Mouse (Mus musculus): ENCODE results near the gene Map6.

Gene Map6

DNA sequence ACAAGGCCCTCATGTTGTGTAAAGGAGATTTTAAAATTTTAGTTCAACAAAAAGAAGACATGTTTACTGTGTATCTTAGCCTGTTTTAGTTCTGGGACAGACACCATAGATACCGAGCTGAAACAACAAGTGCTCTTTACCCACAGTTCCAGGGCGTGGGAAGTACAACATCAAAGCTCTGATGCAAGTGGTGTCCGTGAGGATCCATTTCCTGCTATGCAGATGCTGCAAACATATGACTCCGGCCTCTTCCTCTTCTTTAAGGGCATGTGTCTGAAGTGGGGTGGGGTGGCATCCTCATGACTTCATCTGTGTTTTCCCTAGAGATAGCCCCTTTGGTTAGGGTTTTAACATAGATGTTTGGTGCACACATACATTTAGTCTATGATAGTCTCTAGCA is 3.7 kb upstream of the Map6 start:
- DNase-seq (ENCODE audit: extremely low read depth, low read depth): no peak

DNA sequence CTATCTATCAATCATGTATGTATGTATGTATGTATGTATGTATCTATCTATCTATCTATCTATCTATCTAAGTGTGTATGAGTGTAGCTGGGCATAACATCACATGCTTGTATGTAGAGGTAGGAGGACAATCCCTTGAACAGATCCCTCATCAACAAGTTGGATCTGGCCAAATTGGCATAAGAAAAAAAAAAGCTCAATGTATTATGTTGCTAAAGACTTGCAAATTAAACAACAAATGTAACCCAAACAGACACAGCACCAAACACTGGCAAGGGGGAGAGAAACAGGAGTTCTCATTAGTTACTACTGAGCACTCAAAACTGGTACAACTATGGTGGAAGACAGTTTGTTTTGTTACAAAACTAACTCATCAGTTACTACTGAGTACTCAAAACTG is 2.6 kb upstream of the Map6 start:
- no peak for DNase-seq (ENCODE audit: extremely low read depth, low read depth)

DNA sequence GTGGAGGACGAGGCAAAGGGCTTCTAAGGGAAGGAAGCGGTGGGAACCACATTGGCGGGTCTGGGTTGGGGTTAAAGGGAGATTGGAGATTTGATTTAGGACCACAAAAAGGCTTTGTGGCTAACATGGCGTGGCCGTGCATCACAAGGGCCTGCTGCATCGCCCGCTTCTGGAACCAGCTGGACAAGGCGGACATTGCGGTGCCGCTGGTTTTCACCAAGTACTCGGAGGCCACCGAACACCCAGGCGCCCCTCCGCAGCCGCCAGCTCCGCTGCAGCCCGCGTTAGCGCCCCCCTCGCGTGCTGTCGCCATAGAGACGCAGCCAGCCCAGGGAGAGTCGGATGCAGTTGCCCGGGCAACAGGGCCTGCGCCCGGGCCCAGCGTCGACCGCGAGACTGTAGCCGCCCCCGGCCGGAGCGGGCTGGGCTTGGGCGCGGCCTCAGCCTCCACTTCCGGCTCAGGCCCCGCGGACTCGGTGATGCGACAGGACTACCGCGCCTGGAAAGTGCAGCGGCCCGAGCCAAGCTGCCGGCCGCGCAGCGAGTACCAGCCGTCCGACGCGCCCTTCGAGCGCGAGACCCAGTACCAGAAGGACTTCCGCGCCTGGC is 754 bp downstream of the Map6 start:
- DNase-seq (ENCODE audit: extremely low read depth, low read depth): no peak

DNA sequence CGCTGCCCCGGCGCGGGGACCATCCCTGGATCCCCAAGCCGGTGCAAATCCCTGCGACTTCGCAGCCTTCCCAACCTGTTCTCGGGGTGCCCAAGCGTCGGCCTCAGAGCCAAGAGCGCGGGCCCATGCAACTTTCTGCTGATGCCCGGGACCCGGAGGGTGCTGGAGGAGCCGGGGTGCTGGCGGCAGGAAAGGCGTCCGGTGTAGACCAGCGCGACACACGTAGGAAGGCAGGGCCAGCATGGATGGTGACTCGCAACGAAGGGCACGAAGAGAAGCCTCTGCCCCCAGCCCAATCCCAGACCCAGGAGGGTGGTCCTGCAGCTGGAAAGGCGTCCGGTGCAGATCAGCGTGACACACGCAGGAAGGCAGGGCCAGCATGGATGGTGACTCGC is 1.3 kb downstream of the Map6 start:
- DNase-seq (ENCODE audit: extremely low read depth, low read depth): no peak

DNA sequence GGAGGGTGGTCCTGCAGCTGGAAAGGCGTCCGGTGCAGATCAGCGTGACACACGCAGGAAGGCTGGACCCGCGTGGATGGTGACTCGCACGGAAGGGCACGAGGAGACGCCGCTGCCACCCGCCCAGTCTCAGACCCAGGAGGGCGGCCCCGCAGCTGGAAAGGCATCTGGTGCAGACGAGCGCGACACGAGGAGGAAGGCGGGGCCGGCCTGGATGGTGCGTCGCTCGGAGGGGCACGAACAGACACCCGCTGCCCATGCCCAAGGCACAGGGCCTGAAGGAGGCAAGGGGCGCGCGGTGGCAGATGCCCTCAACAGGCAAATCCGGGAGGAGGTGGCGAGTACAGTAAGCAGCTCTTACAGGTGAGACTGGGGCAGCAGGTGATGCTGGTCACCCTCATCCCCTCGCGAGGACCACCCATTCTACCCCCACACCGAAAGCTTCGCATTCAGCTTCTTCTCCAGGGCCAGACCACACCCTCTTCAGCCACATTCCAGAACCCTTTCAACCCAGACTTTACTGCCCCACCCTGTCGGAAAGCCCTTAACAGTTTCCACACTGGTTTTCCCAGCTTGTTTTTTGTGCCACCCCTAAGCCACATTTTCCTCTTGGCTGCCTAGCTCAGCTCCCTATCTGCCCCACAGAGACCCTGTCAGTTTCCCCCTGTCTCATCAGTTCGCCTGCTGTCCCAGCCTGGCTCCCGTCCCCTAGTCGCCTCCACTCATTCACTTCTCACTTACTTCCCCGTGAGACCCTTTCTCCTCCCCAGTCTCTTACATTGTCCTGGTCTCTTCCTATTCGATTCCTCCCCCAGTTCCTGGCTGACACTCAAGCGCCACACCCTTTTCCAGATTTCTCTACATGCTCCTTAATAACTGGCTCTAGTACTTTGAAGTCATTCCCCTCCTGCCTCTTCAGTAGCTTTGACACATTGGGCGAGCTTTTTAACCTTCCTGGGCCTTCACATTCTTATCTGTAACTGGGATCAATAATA is 2.0 kb downstream of the Map6 start:
- DNase-seq (ENCODE audit: extremely low read depth, low read depth): no peak

DNA sequence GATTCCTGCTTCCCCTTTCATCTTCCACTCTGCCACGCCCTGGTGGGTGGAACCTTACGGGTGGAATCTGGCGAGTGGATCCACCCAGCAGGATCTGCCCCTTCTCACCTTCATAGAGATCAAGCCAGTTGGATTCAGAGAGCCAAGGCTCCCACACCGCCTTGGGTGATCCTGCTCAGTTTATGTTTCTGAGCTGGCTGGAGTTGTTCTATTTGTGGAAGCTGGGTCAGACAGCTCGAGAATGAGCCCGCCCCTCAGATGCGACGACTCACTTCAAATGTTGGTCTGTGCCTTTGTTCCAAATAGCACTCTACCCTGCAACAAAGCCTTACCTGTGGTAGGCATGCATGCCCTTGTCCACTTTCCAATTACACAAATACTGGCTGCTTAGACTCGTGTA is 4.4 kb downstream of the Map6 start:
- no peak for DNase-seq (ENCODE audit: extremely low read depth, low read depth)

DNA sequence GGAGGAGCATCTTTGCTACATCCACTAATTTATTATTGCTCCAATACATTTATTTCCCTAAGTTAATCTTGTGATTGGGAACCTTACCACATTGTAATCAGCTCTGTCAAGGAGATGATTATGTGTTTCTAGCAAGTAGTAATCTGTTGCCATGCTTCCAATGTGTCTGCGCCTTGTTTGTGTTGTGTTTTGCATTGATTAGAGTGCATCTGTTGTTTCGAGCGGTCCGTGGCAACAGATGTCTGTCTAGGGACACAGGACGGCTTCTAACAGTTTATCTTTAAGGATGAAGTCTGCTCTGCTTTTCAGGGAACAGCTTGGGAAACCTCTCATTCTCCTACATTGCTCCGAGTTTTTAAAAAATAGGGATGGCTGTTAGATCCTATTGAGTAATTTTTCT is 7.9 kb downstream of the Map6 start:
- DNase-seq (ENCODE audit: extremely low read depth, low read depth): no peak

DNA sequence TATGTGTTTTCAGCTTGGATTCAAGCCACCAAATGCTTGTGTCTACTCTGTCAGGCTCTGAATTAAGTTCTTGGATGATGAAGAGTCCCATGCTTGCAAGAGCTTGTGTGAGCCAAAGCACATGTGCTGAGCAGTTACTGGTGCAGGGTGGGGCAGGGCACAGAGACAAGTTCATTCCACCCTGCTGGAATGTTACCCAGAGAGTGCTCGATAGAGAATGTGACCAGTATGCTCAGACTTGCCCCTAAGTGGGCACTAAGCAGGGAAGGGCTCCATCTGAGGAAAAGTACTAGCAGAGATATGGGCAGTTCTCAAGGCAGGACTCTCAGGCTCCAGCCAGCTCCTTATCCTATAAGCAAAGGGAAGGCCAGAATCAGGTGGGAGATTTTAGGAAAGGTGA is 9.4 kb downstream of the Map6 start:
- DNase-seq (ENCODE audit: extremely low read depth, low read depth): no peak

DNA sequence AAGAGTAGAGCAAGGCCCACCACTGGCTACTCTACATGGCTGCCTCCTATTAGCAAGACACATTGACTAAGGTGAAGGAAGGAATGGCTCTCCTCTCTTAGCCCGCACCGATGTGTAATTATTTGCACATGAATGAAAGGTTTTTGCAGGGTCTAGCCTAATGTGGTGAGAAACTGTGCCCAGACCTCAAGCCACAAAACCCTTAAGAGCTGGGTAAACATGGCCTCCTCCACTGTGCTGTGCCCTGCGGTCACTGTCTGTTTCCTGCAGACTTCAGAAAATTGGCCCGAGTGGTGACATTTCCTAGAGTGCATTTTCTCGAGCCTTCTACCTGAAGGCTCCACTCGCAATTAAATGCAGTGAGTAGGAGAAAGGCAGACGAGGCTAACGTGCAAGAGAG is 11.1 kb downstream of the Map6 start:
- DNase-seq (ENCODE audit: extremely low read depth, low read depth): no peak

DNA sequence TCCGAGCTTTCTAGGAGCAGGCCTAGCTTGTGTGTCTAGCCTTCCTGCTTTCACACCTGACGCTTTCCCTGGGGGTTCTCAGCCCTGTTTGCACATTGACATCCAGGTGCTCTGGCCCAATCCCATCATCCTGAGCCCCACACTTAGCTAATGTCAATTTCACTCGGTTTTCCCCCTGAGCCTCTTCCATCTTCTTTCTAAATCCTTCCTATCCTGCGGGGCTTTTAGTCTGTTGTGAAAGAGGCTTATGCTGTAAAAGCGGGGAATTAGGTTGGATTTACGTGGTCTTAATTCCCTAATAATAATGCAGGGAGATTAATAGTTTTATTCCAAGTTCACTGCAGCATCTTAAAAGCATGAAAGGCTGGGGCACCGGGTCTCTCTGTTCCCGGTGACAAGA is 12.3 kb downstream of the Map6 start:
- DNase-seq (ENCODE audit: extremely low read depth, low read depth): no peak

DNA sequence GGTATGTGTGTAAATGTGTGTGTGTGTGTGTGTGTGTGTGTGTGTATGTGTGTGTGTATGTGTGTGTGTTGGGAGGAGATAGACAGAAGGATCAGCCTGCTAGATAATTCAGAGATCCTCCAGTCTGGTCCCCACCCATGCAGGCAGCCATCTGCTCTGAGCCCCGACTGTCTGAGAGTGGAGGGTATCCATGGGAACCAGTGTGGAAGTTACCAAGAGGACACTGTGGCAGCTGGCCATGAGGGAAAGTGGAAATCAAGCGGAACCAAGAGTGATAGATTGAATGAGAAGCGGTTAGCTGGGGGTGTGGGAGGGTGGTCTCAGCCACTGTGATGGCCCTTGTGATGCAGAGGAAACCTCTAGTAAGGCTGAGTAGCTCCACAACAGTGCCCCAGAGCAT is 20.0 kb downstream of the Map6 start:
- no peak for DNase-seq (ENCODE audit: extremely low read depth, low read depth)

DNA sequence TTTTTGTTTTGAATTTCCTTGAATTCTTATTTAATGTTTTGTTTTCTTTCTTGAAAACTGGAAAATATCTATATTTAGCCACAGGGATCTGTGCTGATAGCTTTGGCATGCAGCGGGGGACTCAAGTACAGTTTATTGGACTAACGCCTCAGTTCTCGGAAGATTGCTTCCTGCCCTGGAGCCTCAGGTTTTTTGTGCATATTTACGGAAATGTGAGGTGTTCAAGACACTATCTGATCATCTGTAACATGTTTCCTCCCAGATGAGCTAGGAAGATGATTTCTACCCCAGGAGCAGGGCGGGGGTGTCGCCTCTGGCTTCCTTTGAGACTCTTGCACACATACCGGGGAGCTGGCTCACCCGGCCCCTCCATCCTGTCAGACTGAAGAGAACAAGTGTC is 22.8 kb downstream of the Map6 start:
- no peak for DNase-seq (ENCODE audit: extremely low read depth, low read depth)

DNA sequence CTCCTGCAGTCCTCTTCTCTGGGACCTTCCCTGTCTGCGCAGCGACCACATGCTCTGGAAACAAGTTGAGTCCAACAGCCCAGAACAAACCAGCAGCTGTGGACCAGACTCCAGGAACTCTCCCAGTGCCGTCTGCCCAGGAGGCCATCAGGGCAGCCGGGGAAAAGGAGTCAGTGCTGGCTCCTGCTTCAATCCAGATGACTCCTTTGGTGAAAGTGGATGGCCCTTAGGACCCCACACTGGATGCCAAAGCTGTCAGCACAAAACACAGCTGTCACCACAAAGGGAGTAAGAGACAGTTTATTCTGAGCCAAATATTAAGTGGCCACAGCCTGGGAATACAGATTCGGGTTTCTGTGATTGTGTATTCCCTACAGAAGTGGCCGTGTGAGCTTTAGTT is 23.7 kb downstream of the Map6 start:
- DNase-seq (ENCODE audit: extremely low read depth, low read depth): no peak

DNA sequence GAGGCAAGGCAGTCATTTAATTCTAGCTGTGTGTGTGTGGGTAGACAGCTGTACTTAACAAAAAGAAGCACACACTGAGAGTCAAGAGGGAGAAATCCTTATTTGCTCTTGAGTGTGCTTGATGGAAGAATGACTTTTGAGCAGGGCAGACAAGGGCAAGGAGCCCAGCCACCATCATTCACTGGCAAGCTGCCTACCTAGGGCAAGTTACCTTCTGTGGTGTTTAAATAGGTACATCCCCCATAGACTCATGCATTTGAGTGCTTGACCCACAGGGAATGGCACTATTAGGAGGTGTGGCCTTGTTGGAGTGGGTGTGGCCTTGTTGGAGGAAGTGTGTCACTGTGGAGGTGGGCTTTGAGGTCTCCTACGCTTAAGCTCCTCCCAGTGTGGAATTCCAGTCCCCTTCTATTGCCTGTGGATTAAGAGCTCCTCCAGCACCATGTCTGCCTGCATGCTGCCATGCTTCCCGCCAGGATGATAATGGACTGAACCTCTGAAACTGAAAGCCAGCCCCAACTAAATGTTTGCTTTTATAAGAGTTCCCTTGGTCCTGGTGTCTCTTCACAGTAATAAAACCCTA is 27.0 kb downstream of the Map6 start:
- no peak for DNase-seq (ENCODE audit: extremely low read depth, low read depth)

DNA sequence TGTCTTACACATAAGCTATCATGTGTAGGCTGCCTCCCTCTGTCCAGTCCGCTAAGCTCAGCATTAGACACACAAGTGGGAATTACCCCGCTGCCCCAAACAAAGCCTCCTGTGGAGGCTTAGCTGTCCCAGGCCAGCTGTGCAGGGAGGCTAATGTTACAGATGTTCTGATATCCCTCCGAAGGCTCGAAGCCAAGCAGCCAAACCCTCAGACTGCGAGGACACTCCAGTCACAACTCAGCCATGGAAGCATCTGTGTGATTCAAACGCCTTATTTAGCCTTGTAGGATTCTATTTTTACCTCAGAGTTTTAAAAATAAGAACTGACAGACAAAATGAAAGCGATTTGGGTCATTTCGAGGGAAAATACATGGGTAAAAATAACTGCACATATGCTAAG is 27.9 kb downstream of the Map6 start:
- DNase-seq (ENCODE audit: extremely low read depth, low read depth): no peak

DNA sequence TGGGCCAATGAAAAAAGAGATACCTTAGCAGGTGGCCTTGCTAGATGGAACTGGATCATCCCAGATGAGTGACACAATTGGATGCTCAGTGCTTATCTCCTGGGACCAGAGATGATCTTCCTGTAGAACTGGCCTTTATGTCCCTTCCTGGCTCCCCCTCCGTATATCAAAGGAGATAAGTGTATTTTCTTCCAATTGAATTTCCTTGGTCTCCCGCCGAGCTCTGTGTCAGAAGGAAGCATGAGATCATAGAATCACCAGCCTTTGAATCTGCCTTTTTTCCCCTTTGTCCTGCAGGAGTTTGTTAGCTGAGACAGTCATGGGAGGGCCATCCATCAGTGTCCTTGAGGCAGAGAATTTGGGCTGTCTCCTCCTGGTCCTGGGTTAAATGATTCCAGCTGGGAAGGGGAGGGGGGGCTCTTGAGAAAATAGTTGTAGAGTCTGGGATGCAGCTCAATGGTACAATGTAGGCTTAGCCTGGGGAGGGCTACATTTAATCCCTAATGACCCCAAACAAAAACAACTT is 33.5 kb downstream of the Map6 start:
- DNase-seq (ENCODE audit: extremely low read depth, low read depth): no peak

DNA sequence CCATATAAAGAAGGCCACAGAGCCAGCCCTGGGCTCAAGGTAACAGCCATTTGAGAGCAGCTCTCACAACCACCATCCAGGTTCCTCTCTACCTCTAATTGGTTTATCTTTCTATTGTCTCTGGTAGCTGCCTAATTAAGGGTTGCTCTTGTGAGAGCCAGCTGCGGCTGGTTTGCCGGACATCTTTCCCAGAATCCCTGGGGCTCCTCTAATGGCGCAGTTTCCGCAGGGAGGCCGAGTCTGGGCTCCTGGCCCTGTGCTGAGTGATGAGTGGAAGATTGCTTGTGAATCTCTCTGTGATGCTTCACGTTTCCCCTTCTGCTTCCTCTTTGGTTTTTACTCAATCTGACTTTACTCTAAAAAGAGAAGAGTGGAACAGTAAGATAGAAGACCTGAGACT is 36.8 kb downstream of the Map6 start:
- DNase-seq (ENCODE audit: extremely low read depth, low read depth): no peak

DNA sequence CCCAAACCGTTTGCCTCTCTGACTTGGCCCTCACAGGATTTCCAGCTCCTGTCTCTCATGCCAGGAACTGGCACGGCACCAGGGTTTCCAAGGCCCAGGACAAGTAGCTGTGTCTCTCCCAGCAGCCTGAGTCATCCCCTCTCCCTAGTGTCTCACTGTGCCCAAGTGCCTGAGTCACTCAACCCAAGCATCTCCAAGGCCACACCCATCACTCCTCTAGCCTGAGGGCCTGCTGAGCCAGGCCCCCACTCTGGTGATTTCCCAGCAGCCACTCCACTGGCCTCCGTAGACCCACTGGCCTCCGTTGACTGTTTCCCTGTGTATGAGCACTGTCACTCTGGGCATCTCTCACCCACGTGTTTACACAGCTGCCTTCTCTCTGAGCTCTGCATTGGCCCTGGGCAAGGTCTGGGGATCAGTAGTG is 37.7 kb downstream of the Map6 start:
- DNase-seq (ENCODE audit: extremely low read depth, low read depth): no peak

DNA sequence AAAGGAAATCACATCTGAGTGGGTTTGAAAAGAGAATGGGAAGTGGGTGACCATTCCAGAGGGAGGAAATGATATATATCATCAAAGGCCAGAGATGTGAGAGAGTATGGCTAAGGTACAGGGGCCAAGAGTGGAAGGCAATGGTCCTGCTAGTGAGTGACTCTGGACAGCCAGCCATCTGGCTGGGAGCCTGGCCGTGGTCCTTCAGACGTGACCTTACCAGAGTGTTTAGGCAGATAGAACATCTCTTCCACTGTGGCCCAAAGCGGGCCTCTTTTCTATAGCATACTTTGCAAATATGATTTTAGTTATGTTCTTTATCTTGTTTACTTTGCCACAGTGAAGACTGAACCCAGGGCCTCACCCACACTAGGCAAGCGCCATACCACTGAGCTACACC is 38.4 kb downstream of the Map6 start:
- DNase-seq (ENCODE audit: extremely low read depth, low read depth): no peak

DNA sequence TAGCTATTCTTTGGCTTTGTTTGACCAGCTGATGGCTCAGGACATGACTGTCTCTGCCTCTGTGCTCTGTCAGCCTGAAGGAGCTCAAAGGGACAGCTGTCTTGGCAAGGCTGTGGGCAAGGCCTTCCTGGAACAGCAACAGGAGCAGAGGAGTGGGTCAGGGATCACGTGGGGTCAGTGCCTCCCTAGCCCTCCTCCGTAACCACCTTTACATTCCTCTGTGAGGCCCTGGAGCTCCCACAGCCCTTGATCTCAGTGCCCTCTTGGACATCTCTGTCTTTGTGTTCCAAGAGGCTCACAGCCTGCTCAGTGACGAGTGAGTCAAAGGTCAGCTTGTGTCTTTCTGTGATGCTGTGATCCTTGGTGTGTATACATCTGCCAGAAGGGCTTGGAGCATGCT is 39.4 kb downstream of the Map6 start:
- DNase-seq (ENCODE audit: extremely low read depth, low read depth): no peak

DNA sequence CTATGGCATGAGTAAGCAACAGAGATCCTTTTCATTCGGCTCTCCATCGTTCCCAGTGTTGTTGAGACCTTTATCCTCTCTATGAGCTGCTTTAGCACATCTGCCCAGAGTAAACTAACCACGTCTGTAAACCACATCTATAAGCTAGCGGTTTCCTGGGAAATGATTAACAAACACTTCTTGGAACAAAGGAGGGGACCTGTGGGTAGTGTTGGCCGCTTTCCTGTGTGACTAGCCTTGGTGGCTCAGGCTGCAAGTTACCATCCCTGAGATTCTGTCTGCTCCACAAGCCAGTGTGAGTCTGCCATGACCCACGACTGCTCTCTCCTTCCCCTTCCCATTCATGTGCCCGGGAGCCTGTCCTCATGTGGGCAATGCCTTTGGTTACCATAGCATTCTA is 44.2 kb downstream of the Map6 start:
- DNase-seq (ENCODE audit: extremely low read depth, low read depth): no peak

DNA sequence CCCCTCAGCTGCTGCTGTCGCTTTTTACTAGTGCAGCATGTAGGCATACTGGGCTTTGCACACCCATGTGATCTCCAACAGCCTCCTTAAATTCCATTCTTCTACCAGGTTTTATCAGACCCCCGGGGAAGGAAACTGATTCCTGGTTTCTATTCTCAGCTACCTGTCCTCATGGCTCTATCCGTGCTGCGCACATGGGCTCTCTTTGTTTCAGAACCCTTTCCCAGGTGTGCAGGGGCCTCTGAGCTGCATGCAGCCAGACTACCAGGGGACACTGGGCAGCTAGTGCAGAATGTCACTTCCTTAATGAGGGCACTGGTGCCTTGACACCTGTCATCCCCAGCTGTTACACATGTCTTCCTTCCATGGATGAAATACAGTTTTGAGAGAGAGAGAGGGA is 44.8 kb downstream of the Map6 start:
- DNase-seq (ENCODE audit: extremely low read depth, low read depth): no peak

Data from MEL-GATA-1-ER (cell line).